Mouse (Mus musculus) heart, adult 2 months (tissue): ENCODE data around the gene Ppp1r14b. TPM values are rescaled to one million over a fixed set of nuclear protein-coding genes. Genes with fewer than 3 reads are reported as not detected.

Experiments used
- DNase-seq, 2 experiments: peaks; one replicate each; pipeline ENCODE4 v3.0.0; 2021
- H3K27ac ChIP-seq: fragments of 200-600 bp; 2 replicates; pipeline ENCODE4 v1.8.1; 2022
- H3K27me3 ChIP-seq: fragments of 200-500 bp; 2 replicates; pipeline ENCODE4 v1.6.1; 2012; ENCODE audit warnings: mild to moderate bottlenecking, low read length, inconsistent platforms, mixed read lengths; ENCODE audit not compliant: control insufficient read depth, insufficient read depth
- H3K36me3 ChIP-seq: fragments of 200-500 bp; 2 replicates; pipeline ENCODE4 v1.6.1; 2012; ENCODE audit warnings: low read length, inconsistent platforms; ENCODE audit not compliant: control insufficient read depth, insufficient read depth
- H3K4me1 ChIP-seq: fragments of 200-500 bp; 2 replicates; pipeline ENCODE4 v1.6.1; 2011; ENCODE audit warnings: low read length; ENCODE audit not compliant: control insufficient read depth, insufficient read depth
- H3K4me3 ChIP-seq: fragments of 200-600 bp; 2 replicates; pipeline ENCODE4 v1.8.1; 2022
- H3K79me2 ChIP-seq: fragments of 200-500 bp; replicated peaks from 2 replicates; pipeline ENCODE4 v1.6.1; 2012; ENCODE audit warnings: mild to moderate bottlenecking, inconsistent platforms, low read length, moderate library complexity, mixed read lengths; ENCODE audit not compliant: control insufficient read depth, insufficient read depth
- H3K9ac ChIP-seq: fragments of 200-500 bp; 2 replicates; pipeline ENCODE4 v1.6.1; 2012; ENCODE audit warnings: low read depth, mild to moderate bottlenecking, control low read depth, inconsistent platforms, low read length, mixed read lengths
- CTCF ChIP-seq: fragments of 200-600 bp; IDR thresholded peaks from 2 replicates; pipeline ENCODE4 v1.8.1; 2022; ENCODE audit warnings: antibody characterized with exemption, mild to moderate bottlenecking, moderate library complexity
- EP300 ChIP-seq: fragments of 200-500 bp; IDR thresholded peaks from 2 replicates; pipeline ENCODE4 v1.6.1; 2011; ENCODE audit warnings: low read depth, low read length, control low read depth; ENCODE audit not compliant: insufficient read depth
- POLR2A ChIP-seq: fragments of 200-500 bp; IDR thresholded peaks from 2 replicates; pipeline ENCODE4 v1.6.1; 2011; ENCODE audit warnings: mild to moderate bottlenecking, low read depth, low read length, control low read depth; ENCODE audit not compliant: insufficient read depth
- WGBS: fragments of 180-500 bp; shearing (Covaris S2); methylation state at CpG from one replicate; pipeline ENCODE4 v1.1.7; 2018; 5-methylcytosine and 5-hydroxymethylcytosine counted together
- intact Hi-C: fragments of 180-260 bp; cut with DNase I; formaldehyde crosslinking; loops from one replicate; pipeline ENCODE4 v1.15.1; 2025
- polyA plus RNA-seq: library from polyadenylated mRNA; depleted of rRNA; stranded (reverse); fragments of >200 nt; gene quantifications from 2 replicates; pipeline ENCODE4 v1.2.3, GENCODE M21; 2012
- total RNA-seq, 2 experiments: library from RNA; stranded (reverse); gene quantifications; 2 replicates each; pipeline ENCODE4 v1.2.3; 2021

Gene Ppp1r14b
- total and polyA plus RNA-seq, 3 experiments = 56.8 to 91.0 (median 85.8) TPM

DNA sequence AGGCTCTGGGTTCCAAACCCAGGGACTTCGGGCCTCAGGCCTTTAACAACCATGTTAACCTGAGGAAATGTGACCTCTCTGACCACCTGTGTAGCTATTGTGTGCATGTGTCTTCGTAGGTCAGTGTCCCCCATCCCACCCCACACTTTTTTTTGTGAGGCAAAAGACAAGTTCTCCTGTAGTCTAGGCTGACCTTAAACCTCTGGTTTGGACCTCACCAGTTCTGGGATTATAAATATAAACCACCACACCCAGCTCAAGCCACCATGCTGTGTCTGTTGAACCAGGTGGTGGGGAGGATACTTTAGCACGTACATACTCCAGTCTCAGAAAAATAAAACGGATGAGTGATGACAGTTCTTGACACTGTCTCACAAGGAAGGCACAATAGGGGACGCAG lies 24.8 kb upstream of the Ppp1r14b start:
- Histone ChIP-seq H3K4me1 (peaks cover 7% of the 10 kb centered on the region), H3K4me3 (no peak overlapping the region), H3K79me2 (no peaks in the 10 kb centered on the region), H3K36me3 (no peaks in the 10 kb centered on the region), H3K27me3 (no peaks in the 10 kb centered on the region), H3K27ac (no peak overlapping the region; the same call in 1 of the 2 replicates), H3K9ac (no peak overlapping the region)
- intact Hi-C loops = no loop called here
- WGBS = 55% methylated on average over 5 of the region's 5 CpGs
- no peak for TF ChIP-seq EP300
- no peak for TF ChIP-seq POLR2A
- DNase-seq = no peak

DNA sequence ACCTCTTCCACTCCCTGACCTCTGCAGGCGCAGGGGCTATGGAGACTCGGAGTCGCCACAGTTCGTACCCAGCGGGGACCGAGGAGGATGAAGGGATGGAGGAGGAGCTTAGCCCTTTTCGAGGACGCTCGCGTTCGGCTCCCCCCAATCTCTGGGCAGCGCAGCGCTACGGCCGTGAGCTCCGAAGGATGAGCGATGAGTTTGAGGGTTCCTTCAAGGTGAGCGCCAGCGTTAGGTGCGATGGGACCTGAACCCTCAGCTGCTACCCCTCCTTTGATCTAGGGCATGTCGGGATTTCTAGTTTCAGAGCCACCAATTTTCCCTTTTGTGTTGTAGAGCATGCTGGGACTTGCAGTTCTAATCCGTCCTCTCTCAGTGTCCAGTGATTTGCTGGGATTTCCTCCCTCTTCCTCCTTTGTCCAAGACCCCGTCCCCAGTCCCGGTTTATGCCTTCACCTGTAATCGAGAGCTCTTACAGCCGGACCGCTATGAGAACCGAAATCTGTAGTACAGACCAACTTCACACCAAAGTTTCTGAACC lies 24.1 kb upstream of the Ppp1r14b start:
- Histone ChIP-seq H3K4me1 (peaks cover 7% of the 10 kb centered on the region), H3K27ac (peak overlapping the region; percentile 97), H3K9ac (peak overlapping the region; percentile 88), H3K4me3 (peak overlapping the region; percentile 67), H3K27me3 (no peaks in the 10 kb centered on the region), H3K36me3 (no peaks in the 10 kb centered on the region), H3K79me2 (no peaks in the 10 kb centered on the region)
- WGBS = under 1% methylated on average over 28 of the region's 28 CpGs
- TF ChIP-seq POLR2A = peak; percentile 73
- 0 out of 2 replicates have a peak, but pooled peaks have one; percentile 9 for TF ChIP-seq EP300
- TF ChIP-seq CTCF = no peak
- peak; percentile 65 to 73 for DNase-seq
- intact Hi-C loops = loop anchor here (1.0 kb wide), 2 partner anchors 8 to 26 kb away; partner anchors contain the start of gene Gpr137

DNA sequence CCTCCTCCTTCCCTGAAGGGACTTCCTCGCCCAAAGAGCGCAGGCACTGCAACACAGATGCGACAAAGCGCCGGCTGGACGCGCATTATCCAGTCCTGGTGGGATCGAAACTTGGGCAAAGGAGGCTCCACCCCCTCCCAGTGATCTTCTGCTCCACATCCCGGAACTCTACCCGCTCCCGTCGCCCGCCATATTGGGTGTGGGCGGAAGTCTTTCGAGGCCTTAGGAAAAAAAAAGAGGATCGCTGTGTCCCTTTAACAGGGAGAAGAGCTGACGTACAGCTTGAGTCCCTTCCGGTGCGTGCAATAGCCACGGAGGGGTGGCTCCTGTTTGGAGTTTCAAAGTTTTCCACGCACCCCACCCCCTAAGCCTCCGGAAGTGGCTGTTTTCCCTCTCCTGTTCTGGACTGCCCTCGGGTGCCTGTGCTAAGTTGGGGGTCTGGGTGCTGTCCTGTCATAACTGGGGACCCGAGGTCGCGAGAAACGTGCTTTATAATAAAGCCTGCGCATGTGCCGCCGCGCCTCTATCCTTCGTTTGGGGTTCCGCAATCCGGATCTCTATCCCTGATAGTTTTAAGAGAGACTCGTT lies 23.3 kb upstream of the Ppp1r14b start:
- peak overlapping the region; percentile 67 for H3K4me3 ChIP-seq
- WGBS = under 1% methylated on average over 35 of the region's 35 CpGs
- H3K79me2 ChIP-seq = no peaks in the 10 kb centered on the region
- peaks cover 7% of the 10 kb centered on the region for H3K4me1 ChIP-seq
- H3K27me3 ChIP-seq = no peaks in the 10 kb centered on the region
- intact Hi-C loops = loop anchor here (1.0 kb wide), 2 partner anchors 9 to 27 kb away; partner anchors contain the start of gene Gpr137
- TF ChIP-seq CTCF (no peak), POLR2A (peak; percentile 85), EP300 (peak; percentile 97)
- H3K9ac ChIP-seq = peak overlapping the region; percentile 88
- peak overlapping the region; percentile 97 for H3K27ac ChIP-seq
- no peaks in the 10 kb centered on the region for H3K36me3 ChIP-seq
- peak; percentile 95 to 98 for DNase-seq

DNA sequence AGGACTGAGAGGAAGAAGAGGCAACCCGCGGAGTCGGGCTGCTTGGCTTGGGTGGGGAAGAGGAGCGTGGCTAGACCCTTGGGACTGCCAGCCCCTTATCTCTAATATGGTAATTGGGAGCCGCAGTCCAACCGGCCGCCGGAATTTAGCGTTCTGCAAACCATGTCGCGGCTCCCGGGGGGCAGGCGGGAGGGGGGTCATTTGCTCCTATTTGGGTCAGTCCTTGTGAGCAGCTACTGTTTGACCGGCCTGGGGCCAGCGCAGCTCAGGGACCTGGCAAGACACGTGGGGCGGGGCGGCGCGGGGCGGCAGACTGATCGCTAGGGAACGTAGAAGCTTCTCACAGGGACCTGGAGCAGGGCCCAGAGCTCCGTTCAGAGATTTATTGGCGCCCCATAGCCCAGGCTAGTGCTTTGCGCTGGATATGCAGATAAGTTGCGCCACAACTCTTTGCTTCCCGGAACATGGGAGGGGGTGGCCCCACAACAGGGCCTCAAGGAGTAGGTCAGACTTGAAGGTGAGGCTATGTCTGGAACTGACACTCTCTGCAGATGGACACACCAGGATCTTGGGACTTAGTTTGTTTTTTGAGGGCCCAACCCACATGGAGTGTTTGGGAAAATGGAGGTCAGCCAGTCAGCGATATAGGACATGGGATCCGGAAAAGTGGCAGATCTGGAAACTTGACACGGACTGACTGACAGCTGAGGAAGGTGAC lies 22.6 kb upstream of the Ppp1r14b start:
- Histone ChIP-seq H3K79me2 (no peaks in the 10 kb centered on the region), H3K4me3 (peak overlapping the region; percentile 67), H3K36me3 (no peaks in the 10 kb centered on the region), H3K4me1 (peaks cover 7% of the 10 kb centered on the region), H3K9ac (peak overlapping the region; percentile 69), H3K27ac (peak overlapping the region; percentile 97), H3K27me3 (no peaks in the 10 kb centered on the region)
- TF ChIP-seq EP300 = 0 out of 2 replicates have a peak, but pooled peaks have one; percentile 18
- TF ChIP-seq POLR2A = no peak
- no peak for TF ChIP-seq CTCF
- intact Hi-C loops = loop anchor here (1.0 to 2.0 kb wide), 4 partner anchors 10 to 28 kb away; partner anchors contain the start of gene Gpr137
- DNase-seq = peak; percentile 89 to 92
- under 1% methylated on average over 31 of the region's 31 CpGs for WGBS

DNA sequence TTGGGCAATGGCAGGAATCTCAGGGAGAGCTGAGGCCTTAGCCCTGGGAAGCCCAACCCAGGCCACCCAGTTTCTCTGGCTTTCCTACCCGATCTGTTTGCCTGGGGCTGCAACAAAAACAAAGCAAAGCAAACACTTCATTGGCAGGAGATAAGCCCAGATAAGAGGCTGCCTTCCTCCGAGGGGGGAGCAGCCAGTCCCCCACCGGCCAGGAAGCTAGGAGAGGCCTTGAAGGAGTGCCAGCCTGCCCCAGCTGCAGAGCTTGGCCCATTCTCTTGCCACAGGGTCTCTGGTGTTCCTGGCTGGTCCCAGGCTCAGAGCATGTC lies 22.1 kb upstream of the Ppp1r14b start:
- intact Hi-C loops = loop anchor here (1.0 to 2.0 kb wide), 2 partner anchors 14 to 16 kb away; no protein-coding TSS in a partner anchor
- peak overlapping the region; percentile 97 for H3K27ac ChIP-seq
- peaks cover 7% of the 10 kb centered on the region for H3K4me1 ChIP-seq
- TF ChIP-seq CTCF (no peak), POLR2A (peak; percentile 83), EP300 (peak; percentile 5; the same call in 1 of the 2 replicates)
- peak overlapping the region; percentile 69 for H3K9ac ChIP-seq
- peak; percentile 65 to 75 for DNase-seq
- H3K36me3 ChIP-seq = no peaks in the 10 kb centered on the region
- peak overlapping the region; percentile 67 for H3K4me3 ChIP-seq
- H3K79me2 ChIP-seq = no peaks in the 10 kb centered on the region
- no peaks in the 10 kb centered on the region for H3K27me3 ChIP-seq
- 5% methylated on average over 3 of the region's 3 CpGs for WGBS
